Mouse (Mus musculus): Measurements from ENCODE around the gene Gm14418. TPM values are rescaled to one million over a fixed set of nuclear protein-coding genes. Genes with fewer than 3 reads are reported as not detected.

Gene Gm14418
- 6.8 and 7.3 TPM in 2 replicates for polyA plus RNA-seq (2012; rRNA removed)

GRCm38 (mm10) chr2:177398096-177398495 lies at the start of gene Gm14418:
Gene Gm14418 (minus strand): TSS chr2:177398320.

Other genes with a start within 250 kb of the Gm14418 start
- 34.1 and 38.0 TPM in 2 replicates for gene Gm14410, start 191.9 kb downstream of the Gm14418 start, polyA plus RNA-seq (2012; rRNA removed)
- not detected in 2 replicates for gene Gm14409, start 131.3 kb downstream of the Gm14418 start, polyA plus RNA-seq (2012; rRNA removed)
- 0.38 and 0.63 TPM in 2 replicates for gene Gm14412, start 74.0 kb downstream of the Gm14418 start, polyA plus RNA-seq (2012; rRNA removed)
- 7.3 and 9.8 TPM in 2 replicates for gene Zfp970, start 66.4 kb upstream of the Gm14418 start, polyA plus RNA-seq (2012; rRNA removed)
- gene Gm14403, start 99.9 kb upstream of the Gm14418 start, polyA plus RNA-seq (2012; rRNA removed), result 2.7 and 3.1 TPM in 2 replicates
- 0.13 and 0.23 TPM in 2 replicates for gene Gm14406, start 179.9 kb upstream of the Gm14418 start, polyA plus RNA-seq (2012; rRNA removed)